Mouse (Mus musculus): ENCODE results near the gene Acer1. TPM values are rescaled to one million over a fixed set of nuclear protein-coding genes. Genes with fewer than 3 reads are reported as not detected.

Acer1 gene
- polyA plus RNA-seq (2017; shearing (Covaris generic)): not detected

DNA sequence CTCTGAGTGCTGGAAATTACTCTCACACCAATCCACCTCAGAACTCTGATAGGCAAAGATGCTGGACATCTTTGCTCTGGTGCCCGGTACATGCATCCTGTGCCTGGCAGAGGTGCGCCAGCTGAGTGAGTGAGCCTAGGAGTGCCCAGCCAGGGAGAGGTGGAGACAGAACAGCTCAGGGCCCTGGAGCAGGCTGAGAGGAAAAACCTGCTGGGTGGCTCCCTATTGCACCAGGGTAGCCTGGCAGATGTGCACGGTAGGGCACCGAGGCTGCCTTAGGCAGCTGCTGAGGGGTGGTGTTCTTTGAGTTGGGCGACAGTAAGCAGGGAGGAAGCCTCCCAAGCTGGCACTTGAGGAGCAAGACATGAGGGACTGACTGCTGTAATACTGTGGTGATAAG lies at the start of gene Acer1:
Gene Acer1 (minus strand): TSS at position 114 of the 400 bp plus-strand sequence.

DNA sequence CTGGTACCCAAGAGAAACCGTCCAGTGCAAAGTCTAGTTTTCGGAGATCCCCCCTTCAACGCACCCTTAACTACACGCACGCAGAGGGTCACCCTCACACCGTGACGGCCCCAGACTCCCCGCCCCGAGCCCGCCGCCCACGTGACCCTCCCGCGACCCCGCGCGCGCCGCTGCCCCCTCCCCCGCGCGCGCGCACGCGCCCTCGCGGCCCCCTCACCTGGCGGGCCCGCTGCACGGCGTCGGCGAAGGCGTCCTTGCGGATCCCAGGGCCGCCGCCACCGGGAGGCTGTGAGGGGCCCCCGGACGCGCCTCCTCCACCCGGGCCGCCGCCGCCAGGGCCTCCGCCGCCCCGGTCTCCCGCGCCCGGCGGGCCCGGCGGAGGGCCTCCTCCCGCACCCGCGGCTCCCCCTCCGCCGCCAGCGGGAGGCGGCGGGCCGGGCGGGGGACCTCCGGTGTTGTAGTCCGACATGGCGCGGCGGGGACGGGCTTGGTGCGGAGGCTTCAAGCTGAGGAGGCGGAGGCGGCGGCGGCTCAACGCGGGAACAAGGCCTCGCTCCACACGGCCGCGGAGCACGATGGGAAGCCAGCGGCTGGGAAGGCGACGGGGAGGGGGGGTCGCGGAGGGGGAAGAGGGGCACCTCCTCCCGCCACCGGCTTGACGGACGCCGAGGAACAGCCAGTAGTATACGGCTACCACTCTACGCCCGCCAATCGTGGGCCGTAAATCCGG lies 49.2 kb upstream of the Acer1 start, which contains the start of gene Khsrp:
Gene Khsrp (minus strand): TSS at position 592 of the 730 bp plus-strand sequence.

DNA sequence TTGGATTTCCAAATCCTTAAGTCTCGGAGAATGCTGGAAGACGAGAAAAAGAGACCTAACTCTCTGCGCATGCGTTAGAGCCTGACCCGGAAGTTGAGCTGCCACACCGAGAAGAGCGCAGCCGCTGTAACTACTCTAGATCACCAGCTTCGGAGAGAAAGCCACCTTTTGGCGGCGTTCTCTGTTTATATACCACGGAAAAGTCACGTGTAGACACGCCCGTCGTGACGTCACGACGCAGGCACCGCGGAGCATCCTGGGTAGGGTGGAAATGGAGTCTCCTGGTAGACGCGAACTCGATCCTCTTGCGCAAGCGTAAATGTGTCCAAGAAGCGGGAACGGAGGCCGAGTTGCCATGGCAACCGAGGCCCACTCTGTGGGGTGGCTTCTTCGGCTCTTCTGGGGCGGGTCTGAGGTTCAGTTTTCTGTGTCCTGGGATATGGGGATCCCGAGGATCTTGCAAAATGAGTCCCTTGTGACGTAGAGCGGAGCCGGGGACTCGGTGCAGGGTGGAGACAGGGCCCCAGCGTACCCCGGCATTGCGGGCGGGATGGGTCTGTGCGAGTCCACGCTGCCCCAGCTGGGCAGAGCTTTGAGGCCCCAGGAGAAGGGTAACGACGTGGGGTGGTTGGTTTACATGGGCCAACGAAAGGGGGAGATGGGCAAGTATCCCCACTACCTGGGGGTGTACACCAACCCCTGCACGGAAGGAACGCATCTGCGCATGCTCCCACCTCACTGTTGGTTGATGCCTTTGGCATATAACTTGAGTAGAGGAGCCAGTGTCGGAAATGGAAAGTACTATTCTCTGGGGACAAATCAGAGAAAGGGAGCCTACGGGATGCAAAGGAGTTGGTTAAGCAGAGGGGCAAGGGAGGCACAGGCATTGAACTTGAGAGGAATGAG lies 29.6 kb upstream of the Acer1 start, which contains the start of the genes Gtf2f1 and Gm17949:
Gene Gtf2f1 (minus strand): TSS at position 53 of the 906 bp plus-strand sequence.
Gene Gm17949 (plus strand): TSS at position 234 of the 906 bp plus-strand sequence.

DNA sequence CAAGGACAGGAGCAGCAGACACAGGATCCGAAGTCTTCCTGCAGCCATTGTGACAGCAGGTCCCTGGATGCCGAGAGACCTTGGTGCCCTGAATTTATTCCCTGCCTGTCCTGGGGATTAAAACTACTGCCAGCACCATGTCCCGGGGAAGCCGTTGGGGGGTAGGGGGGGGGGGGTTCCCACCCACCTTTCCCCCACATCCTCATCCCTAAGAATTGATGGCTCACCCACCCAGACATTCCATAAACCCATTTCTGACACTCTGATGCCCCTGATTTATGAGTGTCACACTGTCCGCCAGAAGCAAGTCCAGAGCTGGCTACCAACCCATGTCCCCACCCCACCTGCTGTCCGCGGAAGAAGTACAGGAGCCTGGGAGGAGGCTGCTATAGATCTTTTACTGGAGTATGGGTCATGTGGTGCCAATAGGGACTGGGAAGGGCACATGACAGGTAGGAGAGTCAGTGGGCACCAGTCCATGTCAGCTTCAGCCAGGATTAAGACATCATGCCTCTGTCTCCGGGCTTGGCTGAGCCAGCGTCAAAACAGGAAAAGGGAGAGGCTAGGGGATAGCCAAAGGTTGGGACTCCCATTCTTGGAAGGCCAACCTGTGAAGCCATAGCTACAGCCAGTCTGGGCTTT lies 18.2 kb upstream of the Acer1 start, which contains the start of gene Pspn:
Gene Pspn (minus strand): TSS at position 51 of the 642 bp plus-strand sequence.

DNA sequence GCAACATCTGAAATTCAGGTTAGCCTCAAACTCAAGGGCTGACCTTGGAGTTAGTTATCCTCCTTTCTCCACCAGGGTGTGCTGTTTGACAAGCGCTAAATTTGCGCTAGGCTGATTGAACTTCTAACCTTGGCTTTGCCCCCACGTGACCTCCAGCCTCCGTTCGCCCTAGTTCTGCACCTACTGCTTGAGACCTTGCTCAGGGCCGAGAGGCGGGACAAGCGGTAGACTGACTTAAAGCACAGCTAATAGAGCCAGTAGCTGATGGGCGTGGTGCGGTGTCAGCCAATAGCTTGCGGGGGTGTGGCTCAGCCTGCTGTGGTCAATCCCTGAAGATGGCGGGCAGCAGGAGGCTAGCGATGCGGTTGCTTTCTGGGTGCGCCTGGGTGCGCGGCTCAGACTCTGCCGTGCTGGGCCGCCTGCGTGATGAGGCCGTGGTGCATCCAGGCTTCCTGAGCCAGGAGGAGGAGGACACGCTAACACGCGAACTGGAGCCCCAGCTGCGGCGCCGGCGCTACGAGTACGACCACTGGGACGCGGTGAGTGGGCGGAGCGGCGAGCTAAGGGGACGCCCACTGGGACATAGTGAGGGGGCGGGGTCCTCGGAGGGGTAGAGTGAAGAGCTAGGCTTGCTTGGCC lies 15.2 kb upstream of the Acer1 start, which contains the start of gene Alkbh7:
Gene Alkbh7 (plus strand): TSS at position 311 of the 639 bp plus-strand sequence.

DNA sequence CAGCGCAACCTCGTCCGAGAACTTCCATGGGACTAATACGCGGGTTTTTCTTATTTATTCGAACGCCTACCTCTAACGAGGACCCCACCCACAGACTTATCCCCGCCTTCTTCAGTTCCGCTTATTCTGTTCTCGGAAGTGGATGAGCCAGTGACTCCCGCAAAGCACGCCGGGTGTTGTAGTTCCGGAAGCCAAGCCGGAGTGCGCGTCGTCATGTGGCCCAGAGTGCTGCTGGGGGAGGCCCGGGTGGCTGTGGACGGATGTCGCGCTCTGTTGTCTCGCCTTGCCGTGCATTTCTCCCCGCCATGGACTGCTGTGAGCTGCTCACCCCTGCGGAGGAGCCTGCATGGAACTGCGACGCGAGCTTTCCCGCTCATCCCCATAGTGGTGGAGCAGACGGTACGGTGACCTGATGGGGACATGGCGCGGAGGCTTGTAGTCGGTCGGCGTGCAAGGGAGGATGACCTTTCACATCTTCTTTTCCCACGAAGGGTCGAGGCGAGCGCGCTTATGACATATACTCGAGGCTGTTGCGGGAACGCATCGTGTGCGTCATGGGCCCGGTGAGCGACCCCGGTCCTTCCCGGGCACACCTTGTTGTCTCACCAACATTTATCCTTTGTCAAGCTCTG lies 8.3 kb upstream of the Acer1 start, which contains the start of gene Clpp:
Gene Clpp (plus strand): TSS at position 191 of the 632 bp plus-strand sequence.

DNA sequence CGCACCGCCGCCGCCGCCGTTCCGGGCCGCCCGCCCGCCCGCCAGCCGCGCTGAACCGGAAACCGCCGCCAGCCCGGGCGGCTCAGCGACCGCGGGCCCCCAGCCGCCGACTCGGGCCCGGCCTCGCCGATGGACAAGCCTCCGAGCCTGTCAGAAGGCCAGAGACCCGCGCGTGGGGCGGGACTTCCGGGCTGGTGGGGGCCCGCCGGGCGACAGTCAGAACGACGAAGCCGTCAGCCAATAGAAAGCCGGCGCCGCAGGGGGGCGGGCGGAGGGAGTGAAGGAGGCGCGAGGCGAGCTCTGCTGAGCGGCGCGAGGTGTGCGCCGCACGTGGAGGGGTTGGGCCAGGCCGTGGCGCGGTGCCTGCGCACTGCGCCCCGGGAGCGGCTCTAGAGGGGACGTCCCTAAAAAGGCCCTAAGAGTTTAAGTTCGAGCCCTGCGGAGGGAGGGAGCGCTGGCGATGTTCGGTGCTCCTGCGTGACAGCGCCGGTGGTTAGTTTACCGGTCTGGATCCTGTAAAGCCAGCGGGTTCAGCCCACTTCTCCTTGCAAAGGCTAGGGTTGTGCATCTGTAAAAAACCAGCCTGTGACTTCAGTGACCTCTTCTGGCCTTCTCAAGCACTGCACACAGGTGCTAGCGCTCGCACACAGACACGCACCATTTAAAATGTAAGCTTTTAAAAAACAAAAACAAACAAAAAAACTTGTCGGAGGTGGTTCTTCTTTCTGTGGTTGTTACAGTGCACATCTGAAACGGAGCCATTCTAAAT lies 46.4 kb downstream of the Acer1 start, which contains the start of gene Mllt1:
Gene Mllt1 (minus strand): TSS at position 53 of the 769 bp plus-strand sequence.

Other genes starting within 250 kb of the Acer1 start
- gene Nrtn, start 224.6 kb downstream of the Acer1 start, polyA plus RNA-seq (2017; shearing (Covaris generic)): not detected
- gene Dus3l, start 217.4 kb downstream of the Acer1 start, polyA plus RNA-seq (2017; shearing (Covaris generic)): 64.7 TPM
- 2.4 TPM for gene Prr22, start 211.9 kb downstream of the Acer1 start, polyA plus RNA-seq (2017; shearing (Covaris generic))
- 1.4 TPM for gene Rfx2, start 151.1 kb downstream of the Acer1 start, polyA plus RNA-seq (2017; shearing (Covaris generic))
- gene Acsbg2, start 107.7 kb downstream of the Acer1 start, polyA plus RNA-seq (2017; shearing (Covaris generic)): not detected
- 0.11 TPM for gene 1700061G19Rik, start 106.6 kb downstream of the Acer1 start, polyA plus RNA-seq (2017; shearing (Covaris generic))
- gene Mllt1, start 46.7 kb downstream of the Acer1 start, polyA plus RNA-seq (2017; shearing (Covaris generic)): 4.8 TPM
- gene Clpp, start 8.2 kb upstream of the Acer1 start, polyA plus RNA-seq (2017; shearing (Covaris generic)): 94.9 TPM
- gene Alkbh7, start 15.2 kb upstream of the Acer1 start, polyA plus RNA-seq (2017; shearing (Covaris generic)): 37.9 TPM
- 1.8 TPM for gene Pspn, start 17.9 kb upstream of the Acer1 start, polyA plus RNA-seq (2017; shearing (Covaris generic))
- gene Gtf2f1, start 29.2 kb upstream of the Acer1 start, polyA plus RNA-seq (2017; shearing (Covaris generic)): 93.0 TPM
- 0.93 TPM for gene Gm17949, start 29.3 kb upstream of the Acer1 start, polyA plus RNA-seq (2017; shearing (Covaris generic))
- gene Khsrp, start 49.4 kb upstream of the Acer1 start, polyA plus RNA-seq (2017; shearing (Covaris generic)): 7.8 TPM
- gene Slc25a41, start 59.5 kb upstream of the Acer1 start, polyA plus RNA-seq (2017; shearing (Covaris generic)): not detected
- 3.1 TPM for gene Crb3, start 77.0 kb upstream of the Acer1 start, polyA plus RNA-seq (2017; shearing (Covaris generic))
- gene Slc25a23, start 77.7 kb upstream of the Acer1 start, polyA plus RNA-seq (2017; shearing (Covaris generic)): 3.8 TPM
- gene Dennd1c, start 96.4 kb upstream of the Acer1 start, polyA plus RNA-seq (2017; shearing (Covaris generic)): 327 TPM
- gene Tubb4a, start 105.7 kb upstream of the Acer1 start, polyA plus RNA-seq (2017; shearing (Covaris generic)): 2.0 TPM
- gene Tnfsf9, start 123.2 kb upstream of the Acer1 start, polyA plus RNA-seq (2017; shearing (Covaris generic)): 10.2 TPM
- 0.35 TPM for gene Cd70, start 167.7 kb upstream of the Acer1 start, polyA plus RNA-seq (2017; shearing (Covaris generic))
- gene Tnfsf14, start 212.1 kb upstream of the Acer1 start, polyA plus RNA-seq (2017; shearing (Covaris generic)): 11.9 TPM
- 3.4 TPM for gene C3, start 246.0 kb upstream of the Acer1 start, polyA plus RNA-seq (2017; shearing (Covaris generic))

Data from inflammation-experienced regulatory T-cells, adult 16 weeks (primary cell).